Mouse (Mus musculus) myocyte (in vitro differentiated cells): Measurements from ENCODE around the gene Gprasp1.

Experiments
- CEBPB ChIP-seq: IDR thresholded peaks from 2 replicates; pipeline ENCODE4 v1.6.1; 2011; ENCODE audit warnings: mild to moderate bottlenecking, moderate library complexity; ENCODE audit not compliant: poor library complexity, insufficient read depth, severe bottlenecking
- MYOG ChIP-seq, 3 experiments: IDR thresholded peaks; one replicate each; pipeline ENCODE4 v1.6.1; 2011; ENCODE audit warnings: control low read depth in 2 of 3, low read depth in 2 of 3, mild to moderate bottlenecking in 2 of 3; ENCODE audit not compliant: insufficient read length in 2 of 3, control insufficient read depth in 1 of 3, insufficient read depth in 1 of 3
- POLR2A ChIP-seq: IDR thresholded peaks from one replicate; pipeline ENCODE4 v1.6.1; 2011; ENCODE audit warnings: low read depth, mild to moderate bottlenecking, control low read depth, moderate library complexity; ENCODE audit not compliant: insufficient read length
- TCF12 ChIP-seq: IDR thresholded peaks from one replicate; pipeline ENCODE4 v1.6.1; 2011; ENCODE audit warnings: mild to moderate bottlenecking, control low read depth; ENCODE audit not compliant: poor library complexity, insufficient read depth, severe bottlenecking
- USF1 ChIP-seq: IDR thresholded peaks from one replicate; pipeline ENCODE4 v1.6.1; 2011; ENCODE audit warnings: low read depth, mild to moderate bottlenecking, control low read depth, moderate library complexity

DNA sequence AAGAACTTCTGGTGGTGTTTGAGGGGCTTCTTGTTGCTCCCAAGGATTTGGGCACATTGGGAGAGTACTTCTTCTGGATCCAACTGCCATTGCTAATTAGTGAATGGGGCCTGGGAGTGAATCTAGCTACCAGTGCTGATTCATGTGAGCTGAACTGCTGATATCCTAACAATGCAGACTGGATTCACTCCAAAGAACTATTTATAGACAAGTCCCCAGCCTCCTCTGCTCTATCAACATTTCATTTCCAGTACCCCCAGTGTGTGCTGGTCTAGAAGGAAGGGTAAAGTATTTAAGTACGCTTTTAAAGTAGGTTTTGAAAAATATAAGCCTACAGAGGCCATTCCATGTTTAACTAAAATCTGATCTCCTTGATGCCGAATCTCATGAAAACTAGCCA, 29.7 kb upstream of the Gprasp1 start:
- TF ChIP-seq POLR2A (no peak), TCF12 (no peak), CEBPB (no peak), MYOG (IDR thresholded peaks at IDR 0.05; ENCODE audit: control insufficient read depth in 1 of 3, insufficient read depth in 1 of 3, insufficient read length in 2 of 3, low read depth in 2 of 3) (no peak), USF1 (no peak)
